Mouse (Mus musculus): ENCODE measurements around the gene Pdcd6ip. TPM values are rescaled to one million over a fixed set of nuclear protein-coding genes. Genes with fewer than 3 reads are reported as not detected.

Pdcd6ip gene
- polyA plus RNA-seq, 1 experiment, result 59.9 TPM

DNA sequence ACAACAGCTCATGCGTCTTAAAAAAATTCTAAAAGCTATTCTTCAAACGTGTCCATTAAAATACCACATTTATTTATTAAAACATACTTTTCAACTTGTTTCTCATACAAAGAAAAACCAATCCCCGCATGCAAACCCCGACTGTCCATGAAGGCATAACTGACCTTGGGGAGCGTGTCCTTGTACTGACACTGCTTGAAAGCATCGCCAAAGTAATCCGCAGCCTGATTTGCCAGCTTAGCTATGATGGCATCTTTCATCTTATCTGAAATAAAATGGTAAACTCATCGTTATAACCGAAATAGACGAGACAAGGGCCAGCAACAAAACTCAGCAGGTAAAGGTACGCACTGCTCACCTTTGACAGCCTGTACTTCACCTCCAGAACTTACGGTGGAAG, 20.6 kb downstream of the Pdcd6ip start:
- no peak for DNase-seq
- TF ChIP-seq CTCF (conservative IDR thresholded peaks at IDR 0.05; ENCODE audit: insufficient read depth, insufficient read length, low read depth, low read length) (no peak), POLR2A (IDR thresholded peaks at IDR 0.05; ENCODE audit: low read depth, low read length) (no peak)
- Histone ChIP-seq H3K36me3 (ENCODE audit: control insufficient read depth, insufficient read depth, low read length) (peaks cover 4% of the 10 kb centered on the region), H3K4me3 (ENCODE audit: insufficient read depth, low read depth, low read length) (no peak overlapping the region), H3K27ac (ENCODE audit: insufficient read depth, low read depth, low read length) (no peak overlapping the region), H3K27me3 (replicated peaks; ENCODE audit: control insufficient read depth, insufficient read depth, low read length) (no peaks in the 10 kb centered on the region), H3K4me1 (ENCODE audit: control insufficient read depth, insufficient read depth, low read length) (no peaks in the 10 kb centered on the region)
- WGBS, result 95% methylated on average over 12 of the region's 12 CpGs

DNA sequence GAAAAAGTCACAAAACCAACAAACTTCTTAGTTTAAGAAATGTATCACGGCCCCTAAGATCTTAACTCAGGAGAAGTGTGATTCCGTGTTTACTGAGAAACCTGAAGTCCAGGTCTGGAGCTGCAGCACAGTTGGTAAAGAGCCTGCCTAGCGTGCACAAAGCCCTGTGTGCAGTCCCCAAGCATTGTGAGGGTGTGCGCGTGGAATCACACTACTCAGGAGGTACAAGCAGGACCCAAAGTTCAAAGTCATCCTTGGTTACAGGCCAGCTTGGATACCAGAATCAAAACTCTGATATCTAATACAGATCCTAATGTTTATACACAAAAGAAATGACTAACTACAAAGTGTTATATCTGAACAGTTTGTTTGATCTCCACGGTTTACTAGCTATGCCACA, 34.3 kb downstream of the Pdcd6ip start:
- Histone ChIP-seq H3K27ac (ENCODE audit: insufficient read depth, low read depth, low read length) (no peak overlapping the region), H3K4me1 (ENCODE audit: control insufficient read depth, insufficient read depth, low read length) (no peaks in the 10 kb centered on the region), H3K27me3 (replicated peaks; ENCODE audit: control insufficient read depth, insufficient read depth, low read length) (no peaks in the 10 kb centered on the region), H3K4me3 (ENCODE audit: insufficient read depth, low read depth, low read length) (no peak overlapping the region), H3K36me3 (ENCODE audit: control insufficient read depth, insufficient read depth, low read length) (peaks cover 8% of the 10 kb centered on the region)
- DNase-seq, result no peak
- whole genome bisulfite sequencing, result 91% methylated on average over 6 of the region's 6 CpGs
- TF ChIP-seq CTCF (conservative IDR thresholded peaks at IDR 0.05; ENCODE audit: insufficient read depth, insufficient read length, low read depth, low read length) (no peak), POLR2A (IDR thresholded peaks at IDR 0.05; ENCODE audit: low read depth, low read length) (no peak)

DNA sequence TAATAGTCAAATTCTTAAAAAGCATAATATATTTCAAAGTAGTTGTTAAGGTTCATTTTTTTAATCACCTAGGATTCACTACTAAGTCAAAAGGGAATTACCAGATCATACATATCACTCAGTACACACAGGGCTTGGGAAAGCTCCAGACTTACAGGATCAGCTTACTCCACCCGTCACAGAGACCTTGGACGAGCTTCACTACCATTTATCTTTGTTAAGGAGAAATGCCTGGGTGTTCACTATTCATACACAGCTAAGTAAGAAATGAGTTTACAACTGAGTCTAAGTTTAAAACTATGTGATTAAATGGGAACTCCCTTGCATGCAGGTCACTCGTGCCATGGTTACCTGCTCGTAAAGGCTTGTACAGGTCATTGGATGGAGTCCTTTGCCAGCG, 35.7 kb downstream of the Pdcd6ip start:
- TF ChIP-seq CTCF (conservative IDR thresholded peaks at IDR 0.05; ENCODE audit: insufficient read depth, insufficient read length, low read depth, low read length) (no peak), POLR2A (IDR thresholded peaks at IDR 0.05; ENCODE audit: low read depth, low read length) (no peak)
- no peak for DNase-seq
- no peak overlapping the region for H3K27ac ChIP-seq (ENCODE audit: insufficient read depth, low read depth, low read length)
- 82% methylated on average over 5 of the region's 5 CpGs for WGBS
- H3K27me3 ChIP-seq (replicated peaks; ENCODE audit: control insufficient read depth, insufficient read depth, low read length), result no peaks in the 10 kb centered on the region
- no peaks in the 10 kb centered on the region for H3K4me1 ChIP-seq (ENCODE audit: control insufficient read depth, insufficient read depth, low read length)
- peaks cover 7% of the 10 kb centered on the region for H3K36me3 ChIP-seq (ENCODE audit: control insufficient read depth, insufficient read depth, low read length)
- no peak overlapping the region for H3K4me3 ChIP-seq (ENCODE audit: insufficient read depth, low read depth, low read length)

DNA sequence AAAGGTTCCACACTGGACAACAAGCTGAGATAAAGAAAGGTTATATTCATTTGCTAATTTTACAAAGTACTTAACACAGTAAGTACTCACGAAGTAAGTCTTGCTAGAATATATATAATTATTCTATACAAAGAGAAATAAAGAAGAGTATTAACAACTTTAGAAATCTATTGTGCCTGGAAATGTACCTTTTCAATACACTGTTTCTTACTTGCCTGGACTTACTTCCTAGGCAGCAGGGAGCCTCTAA, 37.3 kb downstream of the Pdcd6ip start:
- Histone ChIP-seq H3K27ac (ENCODE audit: insufficient read depth, low read depth, low read length) (no peak overlapping the region), H3K27me3 (replicated peaks; ENCODE audit: control insufficient read depth, insufficient read depth, low read length) (no peaks in the 10 kb centered on the region), H3K4me3 (ENCODE audit: insufficient read depth, low read depth, low read length) (no peak overlapping the region), H3K36me3 (ENCODE audit: control insufficient read depth, insufficient read depth, low read length) (peaks cover 9% of the 10 kb centered on the region), H3K4me1 (ENCODE audit: control insufficient read depth, insufficient read depth, low read length) (no peaks in the 10 kb centered on the region)
- WGBS, result 96% methylated on average over 1 of the region's 1 CpGs
- TF ChIP-seq CTCF (conservative IDR thresholded peaks at IDR 0.05; ENCODE audit: insufficient read depth, insufficient read length, low read depth, low read length) (no peak), POLR2A (IDR thresholded peaks at IDR 0.05; ENCODE audit: low read depth, low read length) (no peak)
- DNase-seq, result no peak

DNA sequence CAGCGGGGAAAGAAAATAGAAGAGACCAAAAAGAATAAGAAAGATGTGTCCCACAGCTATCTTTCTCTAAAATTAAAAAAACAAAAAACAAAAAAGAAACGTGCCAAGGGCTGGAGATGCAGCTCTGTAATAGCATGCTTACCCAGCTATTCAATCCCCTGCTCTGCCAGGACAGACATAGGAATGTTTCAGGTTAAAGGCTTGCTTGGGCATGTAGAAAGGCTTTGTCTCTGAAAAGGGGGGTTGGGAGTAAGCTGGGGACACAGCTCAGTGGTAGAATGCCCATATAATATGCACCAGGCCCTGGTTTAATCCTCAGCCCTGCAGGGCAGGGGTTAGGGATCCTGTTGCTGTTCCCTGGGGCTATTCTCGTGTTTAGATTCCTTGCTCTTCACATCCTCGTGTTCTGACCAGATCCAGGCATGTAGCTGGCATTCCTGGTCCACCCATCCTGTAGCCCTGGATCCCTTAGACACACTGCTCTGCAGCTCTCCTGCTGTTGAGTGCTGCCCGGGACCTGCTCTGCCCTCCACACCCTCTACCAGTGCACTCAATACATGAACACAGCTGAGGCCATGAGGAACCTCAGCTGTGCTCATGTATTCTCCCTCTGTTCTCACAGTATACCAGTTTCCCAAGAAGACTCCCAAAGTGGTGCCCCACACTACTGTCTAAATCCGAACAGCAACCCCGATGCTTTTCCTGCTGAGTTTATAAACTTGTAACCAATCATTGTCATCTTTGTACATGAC, 37.8 kb downstream of the Pdcd6ip start:
- Histone ChIP-seq H3K27me3 (replicated peaks; ENCODE audit: control insufficient read depth, insufficient read depth, low read length) (no peaks in the 10 kb centered on the region), H3K4me3 (ENCODE audit: insufficient read depth, low read depth, low read length) (no peak overlapping the region), H3K36me3 (ENCODE audit: control insufficient read depth, insufficient read depth, low read length) (peaks cover 9% of the 10 kb centered on the region), H3K4me1 (ENCODE audit: control insufficient read depth, insufficient read depth, low read length) (no peaks in the 10 kb centered on the region), H3K27ac (ENCODE audit: insufficient read depth, low read depth, low read length) (no peak overlapping the region)
- 96% methylated on average over 7 of the region's 7 CpGs for WGBS
- TF ChIP-seq CTCF (conservative IDR thresholded peaks at IDR 0.05; ENCODE audit: insufficient read depth, insufficient read length, low read depth, low read length), result no peak
- TF ChIP-seq POLR2A (IDR thresholded peaks at IDR 0.05; ENCODE audit: low read depth, low read length), result no peak
- no peak for DNase-seq

DNA sequence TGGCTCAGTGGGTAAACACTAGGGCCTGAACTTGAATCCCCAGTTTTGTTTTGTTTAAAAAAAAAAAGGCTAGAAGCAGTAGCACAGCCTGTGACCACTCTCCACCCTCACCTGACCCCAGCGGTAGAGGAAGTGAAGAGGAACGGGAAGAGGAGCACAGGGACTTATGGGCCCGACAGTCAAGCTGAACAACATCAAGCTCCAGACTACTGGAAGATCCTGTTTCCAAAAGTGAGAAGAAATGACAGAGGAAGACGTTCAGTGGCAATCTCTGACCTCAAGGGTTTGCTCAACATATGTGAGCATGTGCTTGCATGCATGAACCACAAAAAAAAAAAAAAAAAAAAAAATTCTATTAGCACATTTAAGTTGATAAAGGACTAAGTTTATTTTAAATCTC, 44.6 kb downstream of the Pdcd6ip start:
- 39% methylated on average over 4 of the region's 4 CpGs for WGBS
- H3K36me3 ChIP-seq (ENCODE audit: control insufficient read depth, insufficient read depth, low read length), result peaks cover 6% of the 10 kb centered on the region; the same call in 1 of the 2 replicates
- H3K27ac ChIP-seq (ENCODE audit: insufficient read depth, low read depth, low read length), result no peak overlapping the region
- DNase-seq, result no peak
- TF ChIP-seq CTCF (conservative IDR thresholded peaks at IDR 0.05; ENCODE audit: insufficient read depth, insufficient read length, low read depth, low read length) (no peak), POLR2A (IDR thresholded peaks at IDR 0.05; ENCODE audit: low read depth, low read length) (no peak)
- no peak overlapping the region for H3K4me3 ChIP-seq (ENCODE audit: insufficient read depth, low read depth, low read length)
- no peaks in the 10 kb centered on the region for H3K4me1 ChIP-seq (ENCODE audit: control insufficient read depth, insufficient read depth, low read length)
- H3K27me3 ChIP-seq (replicated peaks; ENCODE audit: control insufficient read depth, insufficient read depth, low read length), result no peaks in the 10 kb centered on the region

DNA sequence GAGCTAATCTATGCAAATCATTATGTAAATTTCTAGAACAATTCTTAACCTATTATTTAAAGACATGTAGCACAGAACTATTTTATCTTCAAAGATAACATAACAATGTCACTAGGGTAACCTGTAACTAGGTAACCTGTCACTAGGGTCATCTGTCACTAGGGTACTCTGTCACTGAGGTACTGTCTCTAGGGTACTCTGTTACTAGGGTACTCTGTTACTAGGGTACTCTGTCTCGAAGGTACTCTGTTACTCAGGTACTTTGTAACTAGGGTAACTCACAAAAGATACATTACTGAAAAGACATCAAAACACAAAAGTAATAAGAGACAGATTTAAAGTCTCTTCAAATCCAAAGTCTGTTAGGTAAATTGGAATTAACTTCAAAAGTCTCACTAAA, 50.2 kb downstream of the Pdcd6ip start:
- WGBS, result 93% methylated on average over 1 of the region's 1 CpGs
- Histone ChIP-seq H3K27ac (ENCODE audit: insufficient read depth, low read depth, low read length) (no peak overlapping the region), H3K4me1 (ENCODE audit: control insufficient read depth, insufficient read depth, low read length) (no peaks in the 10 kb centered on the region), H3K27me3 (replicated peaks; ENCODE audit: control insufficient read depth, insufficient read depth, low read length) (no peaks in the 10 kb centered on the region), H3K36me3 (ENCODE audit: control insufficient read depth, insufficient read depth, low read length) (peaks cover 6% of the 10 kb centered on the region), H3K4me3 (ENCODE audit: insufficient read depth, low read depth, low read length) (no peak overlapping the region)
- no peak for TF ChIP-seq POLR2A (IDR thresholded peaks at IDR 0.05; ENCODE audit: low read depth, low read length)
- DNase-seq, result no peak

Measured in kidney, adult 2 months (tissue).